Mouse (Mus musculus) hindbrain, embryonic 13.5 days (tissue): ENCODE data around the gene 2410004P03Rik. TPM values are rescaled to one million over a fixed set of nuclear protein-coding genes. Genes with fewer than 3 reads are reported as not detected.

ENCODE experiments used
- ATAC-seq: fragments of 200-750 bp; cut with Nextera tagmentation; 2 replicates; pipeline ENCODE4 v1.8.0; 2017; ENCODE audit warnings: moderate TSS enrichment; ENCODE audit not compliant: low FRiP score
- H3K27ac ChIP-seq: fragments of 300-500 bp; sonication (generic); 2 replicates; pipeline ENCODE4 v1.5.1; 2015; ENCODE audit warnings: inconsistent platforms, mild to moderate bottlenecking, moderate library complexity
- H3K27me3 ChIP-seq: fragments of 300-500 bp; sonication (generic); 2 replicates; pipeline ENCODE4 v1.6.1; 2015; ENCODE audit warnings: mild to moderate bottlenecking, inconsistent platforms
- H3K36me3 ChIP-seq: fragments of 300-500 bp; sonication (generic); 2 replicates; pipeline ENCODE4 v1.6.1; 2015; ENCODE audit warnings: mild to moderate bottlenecking, inconsistent platforms
- H3K4me1 ChIP-seq: fragments of 300-500 bp; sonication (generic); replicated peaks from 2 replicates; pipeline ENCODE4 v1.6.1; 2015; ENCODE audit warnings: inconsistent platforms
- H3K4me2 ChIP-seq: fragments of 300-500 bp; sonication (generic); 2 replicates; pipeline ENCODE4 v1.6.1; 2015; ENCODE audit warnings: inconsistent platforms, mild to moderate bottlenecking, moderate library complexity
- H3K4me3 ChIP-seq: fragments of 300-500 bp; sonication (generic); 2 replicates; pipeline ENCODE4 v1.5.1; 2015; ENCODE audit warnings: mild to moderate bottlenecking, inconsistent platforms
- H3K9ac ChIP-seq: fragments of 300-500 bp; sonication (generic); 2 replicates; pipeline ENCODE4 v1.6.1; 2015; ENCODE audit warnings: mild to moderate bottlenecking, inconsistent platforms
- H3K9me3 ChIP-seq: fragments of 300-500 bp; sonication (generic); 2 replicates; pipeline ENCODE4 v1.6.1; 2016; ENCODE audit warnings: inconsistent platforms
- WGBS: fragments of 180-500 bp; shearing (Covaris S2); methylation state at CpG from one replicate; pipeline ENCODE4 v1.1.7; 2015; 5-methylcytosine and 5-hydroxymethylcytosine counted together
- polyA plus RNA-seq: library from polyadenylated mRNA; unstranded; fragments of >200 nt; fragmentation: Nextera tagmentation; extraction: Ambion mirVana; gene quantifications from 2 replicates; pipeline ENCODE4 v1.2.1, GENCODE M21; 2015

Gene 2410004P03Rik
- polyA plus RNA-seq, 1 experiment from 2014 or later = 4.8 TPM

DNA sequence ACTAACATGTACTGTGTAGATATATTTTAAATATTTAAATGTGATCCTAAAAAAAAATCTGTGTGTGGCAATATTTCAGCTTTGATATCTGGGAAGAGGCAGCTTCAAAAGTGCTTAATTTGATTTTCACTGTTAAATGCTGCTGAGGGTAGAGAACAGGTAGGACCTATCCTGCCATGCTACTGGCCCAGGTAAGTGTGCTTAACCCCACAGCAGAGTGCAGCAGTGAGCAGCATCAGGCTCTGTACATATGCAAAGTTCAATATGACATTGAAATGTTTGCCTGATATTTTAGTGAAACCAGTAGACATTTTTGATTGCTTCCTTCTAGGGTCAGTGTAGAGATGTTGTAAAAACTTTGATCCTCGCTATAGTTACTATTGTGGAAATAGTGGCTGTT lies 25.7 kb downstream of the 2410004P03Rik start:
- WGBS = 92% methylated on average over 1 of the region's 1 CpGs
- H3K9ac ChIP-seq = no peak overlapping the region
- no peak for ATAC-seq
- no peak overlapping the region for H3K4me3 ChIP-seq
- no peak overlapping the region for H3K27ac ChIP-seq
- peaks cover 16% of the 10 kb centered on the region for H3K36me3 ChIP-seq
- H3K4me1 ChIP-seq = no peaks in the 10 kb centered on the region
- no peak overlapping the region for H3K4me2 ChIP-seq
- no peaks in the 10 kb centered on the region for H3K27me3 ChIP-seq
- H3K9me3 ChIP-seq = no peaks in the 10 kb centered on the region

DNA sequence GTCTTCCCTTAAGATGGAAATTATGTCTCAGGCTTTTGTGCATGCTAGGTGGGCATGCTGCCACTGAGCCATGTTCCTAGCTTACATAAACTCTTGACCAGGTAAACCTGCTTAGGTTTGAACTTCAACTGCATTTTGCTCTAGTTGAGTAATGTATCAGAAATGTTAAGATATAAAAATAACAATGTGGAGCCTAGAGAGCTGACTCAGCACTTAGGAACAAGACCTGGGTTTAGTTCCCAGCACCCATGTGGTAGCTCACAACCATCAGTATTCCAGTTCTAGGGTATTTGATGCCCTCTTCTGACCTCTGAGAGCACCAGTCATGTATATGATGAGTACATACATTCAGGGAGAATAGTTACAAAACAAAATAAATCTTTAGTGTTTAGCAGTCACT lies 34.4 kb downstream of the 2410004P03Rik start:
- H3K36me3 ChIP-seq = peaks cover 82% of the 10 kb centered on the region
- no peak for ATAC-seq
- no peak overlapping the region for H3K4me3 ChIP-seq
- no peaks in the 10 kb centered on the region for H3K4me1 ChIP-seq
- H3K27me3 ChIP-seq = no peaks in the 10 kb centered on the region
- H3K9ac ChIP-seq = no peak overlapping the region
- no peaks in the 10 kb centered on the region for H3K9me3 ChIP-seq
- no peak overlapping the region for H3K4me2 ChIP-seq
- H3K27ac ChIP-seq = no peak overlapping the region

DNA sequence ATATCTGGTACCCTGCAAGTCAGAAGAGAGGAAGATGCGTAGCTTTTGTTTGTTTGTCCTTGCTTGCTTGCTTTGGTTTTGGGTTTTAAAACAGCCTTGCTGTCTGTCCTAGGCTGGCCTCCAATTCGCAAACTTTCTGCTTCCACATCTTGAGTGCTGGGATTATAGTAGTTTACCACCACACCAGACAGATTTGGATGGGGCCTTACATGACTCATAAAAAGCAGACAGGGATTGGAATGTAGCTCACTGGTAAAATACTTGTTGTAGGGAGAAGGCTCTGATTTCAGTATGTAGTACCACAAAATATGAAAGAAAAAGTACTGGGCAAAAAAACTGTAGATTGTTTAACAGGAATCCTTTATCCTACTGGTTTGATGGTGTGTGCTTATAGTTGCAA lies 44.7 kb downstream of the 2410004P03Rik start:
- Histone ChIP-seq H3K4me2 (no peak overlapping the region), H3K27ac (no peak overlapping the region), H3K4me1 (no peaks in the 10 kb centered on the region), H3K9ac (no peak overlapping the region), H3K27me3 (no peaks in the 10 kb centered on the region), H3K4me3 (no peak overlapping the region), H3K9me3 (no peaks in the 10 kb centered on the region), H3K36me3 (peaks cover 39% of the 10 kb centered on the region)
- ATAC-seq = no peak
- 93% methylated on average over 2 of the region's 2 CpGs for WGBS

DNA sequence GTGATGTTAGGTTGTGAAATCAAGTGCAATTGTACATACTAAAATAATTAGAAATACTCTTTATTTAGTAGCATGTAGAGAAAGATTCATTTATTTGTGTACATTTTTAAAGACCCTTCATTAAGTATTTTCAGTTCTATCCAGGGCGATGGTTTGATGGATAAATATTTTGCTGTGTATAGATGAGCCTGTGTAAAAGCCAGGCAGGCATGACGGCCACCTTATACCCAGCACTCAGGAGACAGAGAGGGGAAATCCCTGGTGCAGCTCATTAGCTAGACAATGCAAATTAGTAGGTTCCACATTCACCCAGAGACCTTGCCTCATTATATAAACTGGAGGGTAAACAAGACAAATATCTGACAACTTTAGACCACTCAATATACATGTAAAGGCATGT lies 48.2 kb downstream of the 2410004P03Rik start:
- ATAC-seq = no peak
- Histone ChIP-seq H3K4me2 (no peak overlapping the region), H3K4me3 (no peak overlapping the region), H3K27ac (no peak overlapping the region), H3K9ac (no peak overlapping the region), H3K4me1 (no peaks in the 10 kb centered on the region), H3K36me3 (peaks cover 42% of the 10 kb centered on the region), H3K9me3 (no peaks in the 10 kb centered on the region), H3K27me3 (no peaks in the 10 kb centered on the region)
- 72% methylated on average over 2 of the region's 2 CpGs for WGBS

DNA sequence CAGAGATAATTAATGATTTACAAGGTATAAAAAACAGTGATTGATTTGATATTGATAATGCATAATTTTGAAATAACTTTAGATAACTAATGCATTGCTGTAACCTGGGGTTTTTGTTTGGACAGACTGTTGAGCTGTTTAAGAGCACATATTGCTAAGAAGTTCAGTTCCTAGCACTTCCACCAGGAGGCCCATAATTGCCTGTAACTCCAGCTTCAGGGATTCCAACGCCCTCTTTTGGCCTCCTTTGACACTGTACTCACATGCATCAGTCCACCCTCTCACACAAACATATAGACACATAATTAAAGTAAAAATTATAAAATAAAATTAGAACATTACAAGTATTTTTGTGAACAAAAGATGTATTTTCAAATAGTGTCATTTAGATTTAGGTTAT lies 52.7 kb downstream of the 2410004P03Rik start:
- no peak for ATAC-seq
- H3K9me3 ChIP-seq = no peaks in the 10 kb centered on the region
- no peaks in the 10 kb centered on the region for H3K4me1 ChIP-seq
- H3K4me2 ChIP-seq = no peak overlapping the region
- H3K9ac ChIP-seq = no peak overlapping the region
- H3K27me3 ChIP-seq = no peaks in the 10 kb centered on the region
- 69% methylated on average over 1 of the region's 1 CpGs for WGBS
- H3K36me3 ChIP-seq = peaks cover 47% of the 10 kb centered on the region
- H3K27ac ChIP-seq = no peak overlapping the region
- H3K4me3 ChIP-seq = no peak overlapping the region

Other genes starting within 250 kb of the 2410004P03Rik start
- 1.5 and 2.5 TPM in 2 replicates for gene Greb1, start 210.8 kb downstream of the 2410004P03Rik start, polyA plus RNA-seq
- 35.5 and 37.5 TPM in 2 replicates for gene E2f6, start 200.8 kb downstream of the 2410004P03Rik start, polyA plus RNA-seq
- 15.1 and 15.5 TPM in 2 replicates for gene Rock2, start 116.8 kb downstream of the 2410004P03Rik start, polyA plus RNA-seq
- 1.4 and 2.3 TPM in 2 replicates for gene Pqlc3, start 11.3 kb downstream of the 2410004P03Rik start, polyA plus RNA-seq
- 2.5 and 3.0 TPM in 2 replicates for gene Kcnf1, start 165.2 kb upstream of the 2410004P03Rik start, polyA plus RNA-seq